Mouse (Mus musculus): ENCODE results near the gene Asic5.

Gene Asic5

GRCm38 (mm10) chr3:81981990-81982389, at the start of gene Asic5:
Gene Asic5, plus strand, starts transcription at chr3:81982290.
- DNase-seq (ENCODE audit: low spot score), result no peak

GRCm38 (mm10) chr3:81933348-81933747, 48.7 kb upstream of the Asic5 start:
- DNase-seq (ENCODE audit: low spot score), result peak; percentile 18

- peak; percentile 75 for DNase-seq (ENCODE audit: low spot score)
Observed at GRCm38 (mm10) chr3:81938924-81939323, 43.2 kb upstream of the Asic5 start.

DNA sequence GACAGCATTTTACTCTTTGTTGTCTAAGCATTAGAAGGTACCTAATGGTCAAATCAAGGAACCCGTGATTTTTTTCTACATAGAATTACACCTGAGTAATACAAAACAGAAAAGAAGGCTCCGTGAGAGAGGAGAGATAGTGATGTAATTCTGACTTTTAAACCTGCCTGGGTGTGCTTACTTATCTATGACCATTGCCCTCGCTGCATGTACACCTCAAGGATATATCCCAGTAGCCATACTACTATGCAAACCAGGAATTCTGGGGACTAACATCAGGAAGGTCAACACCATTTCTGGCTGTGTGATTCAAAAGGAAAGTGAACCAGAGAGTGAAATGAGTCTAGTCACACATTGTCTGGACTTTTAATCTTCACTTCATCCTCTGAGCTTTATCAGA, 39.7 kb upstream of the Asic5 start:
- no peak for DNase-seq (ENCODE audit: low spot score)

DNA sequence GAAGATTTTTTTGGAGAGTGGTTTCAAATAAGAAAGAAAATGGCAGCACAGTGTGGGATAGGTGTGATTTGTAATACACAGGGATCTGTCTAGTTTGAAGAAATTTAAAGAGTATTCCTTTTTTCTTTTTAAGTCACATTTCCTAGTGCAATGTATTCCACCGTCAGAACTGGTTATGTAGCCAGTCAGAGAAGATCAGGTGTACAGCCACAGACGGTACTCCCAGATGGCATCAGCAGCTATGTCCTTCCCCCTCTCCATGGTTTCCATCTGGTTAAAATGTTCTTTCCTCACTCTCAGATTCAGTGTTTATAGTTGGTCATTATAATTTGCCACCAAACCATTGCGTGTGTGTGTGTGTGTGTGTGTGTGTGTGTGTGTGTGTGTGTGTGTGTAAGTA, 39.0 kb upstream of the Asic5 start:
- DNase-seq (ENCODE audit: low spot score), result no peak

GRCm38 (mm10) chr3:81944851-81945393, 37.2 kb upstream of the Asic5 start:
- no peak for DNase-seq (ENCODE audit: low spot score)

- no peak for DNase-seq (ENCODE audit: low spot score)
Observed at GRCm38 (mm10) chr3:81949048-81949447, 33.0 kb upstream of the Asic5 start.

- DNase-seq (ENCODE audit: low spot score), result no peak
Observed at GRCm38 (mm10) chr3:81951785-81952184, 30.3 kb upstream of the Asic5 start.

DNA sequence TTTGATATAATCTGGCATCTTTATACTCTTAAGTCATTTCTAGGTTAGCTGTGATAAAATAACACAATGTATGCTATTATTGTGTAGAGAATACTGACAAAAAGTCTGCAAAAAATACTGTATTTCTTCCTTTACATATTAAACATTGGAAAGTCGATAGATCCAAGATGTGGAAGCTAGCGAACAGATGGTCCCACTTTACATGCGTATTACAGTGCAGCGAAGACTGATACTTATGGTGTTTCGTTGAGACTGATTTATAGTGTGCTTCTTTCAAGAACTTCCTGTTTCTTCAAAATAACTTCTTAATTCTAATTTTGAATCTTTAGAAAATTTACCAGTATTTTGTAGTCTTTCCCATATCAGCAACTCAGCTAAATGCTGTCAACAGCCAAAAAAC, 24.6 kb upstream of the Asic5 start:
- no peak for DNase-seq (ENCODE audit: low spot score)

DNA sequence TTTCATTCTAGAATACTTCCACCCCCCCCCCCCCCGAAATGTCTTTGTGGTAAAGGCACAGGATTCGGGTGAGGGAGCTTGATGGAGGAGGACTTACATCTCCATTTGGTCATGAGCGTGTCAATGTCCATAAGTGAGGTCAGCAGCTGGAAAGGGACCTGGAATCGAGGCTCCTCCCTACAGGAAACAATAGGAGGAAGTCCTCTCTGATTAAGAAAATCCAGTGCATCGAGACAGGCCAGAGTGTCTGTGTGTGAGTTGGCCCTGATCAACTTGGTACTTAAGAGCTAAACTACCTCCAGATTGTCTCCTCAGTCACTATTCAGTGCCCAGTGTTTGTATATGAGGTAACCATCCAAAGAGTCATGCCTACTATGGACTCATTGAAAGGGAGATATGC, 20.8 kb upstream of the Asic5 start:
- no peak for DNase-seq (ENCODE audit: low spot score)

GRCm38 (mm10) chr3:81963768-81964167, 18.3 kb upstream of the Asic5 start:
- no peak for DNase-seq (ENCODE audit: low spot score)

GRCm38 (mm10) chr3:81964596-81964995, 17.5 kb upstream of the Asic5 start:
- no peak for DNase-seq (ENCODE audit: low spot score)

GRCm38 (mm10) chr3:81975607-81976006, 6.5 kb upstream of the Asic5 start:
- no peak for DNase-seq (ENCODE audit: low spot score)

DNA sequence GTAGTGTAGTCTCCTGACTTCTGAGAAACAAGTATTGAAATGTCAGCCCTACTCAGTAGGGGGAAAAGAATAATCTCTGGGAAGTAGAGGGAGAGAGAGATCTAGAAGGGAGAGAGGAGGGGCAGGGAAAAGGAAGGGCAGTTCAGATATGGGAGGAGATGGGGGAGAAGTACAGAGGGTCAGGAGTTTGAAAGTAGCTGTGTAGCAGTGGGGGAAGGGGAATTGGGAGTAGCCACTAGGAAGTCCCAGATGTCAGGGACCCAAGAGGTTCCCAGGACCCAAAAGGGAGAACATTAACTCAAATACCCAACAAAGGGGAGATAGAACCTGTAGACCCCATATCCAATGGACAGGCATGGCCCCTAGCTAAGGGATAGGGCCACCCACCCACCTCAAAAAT, 6.0 kb upstream of the Asic5 start, which contains the start of gene Tdo2:
Tdo2 (minus strand) TSS at position 101 of the 400 bp plus-strand sequence.
- DNase-seq (ENCODE audit: low spot score), result no peak

GRCm38 (mm10) chr3:81981576-81981975, 514 bp upstream of the Asic5 start:
- DNase-seq (ENCODE audit: low spot score), result no peak

DNA sequence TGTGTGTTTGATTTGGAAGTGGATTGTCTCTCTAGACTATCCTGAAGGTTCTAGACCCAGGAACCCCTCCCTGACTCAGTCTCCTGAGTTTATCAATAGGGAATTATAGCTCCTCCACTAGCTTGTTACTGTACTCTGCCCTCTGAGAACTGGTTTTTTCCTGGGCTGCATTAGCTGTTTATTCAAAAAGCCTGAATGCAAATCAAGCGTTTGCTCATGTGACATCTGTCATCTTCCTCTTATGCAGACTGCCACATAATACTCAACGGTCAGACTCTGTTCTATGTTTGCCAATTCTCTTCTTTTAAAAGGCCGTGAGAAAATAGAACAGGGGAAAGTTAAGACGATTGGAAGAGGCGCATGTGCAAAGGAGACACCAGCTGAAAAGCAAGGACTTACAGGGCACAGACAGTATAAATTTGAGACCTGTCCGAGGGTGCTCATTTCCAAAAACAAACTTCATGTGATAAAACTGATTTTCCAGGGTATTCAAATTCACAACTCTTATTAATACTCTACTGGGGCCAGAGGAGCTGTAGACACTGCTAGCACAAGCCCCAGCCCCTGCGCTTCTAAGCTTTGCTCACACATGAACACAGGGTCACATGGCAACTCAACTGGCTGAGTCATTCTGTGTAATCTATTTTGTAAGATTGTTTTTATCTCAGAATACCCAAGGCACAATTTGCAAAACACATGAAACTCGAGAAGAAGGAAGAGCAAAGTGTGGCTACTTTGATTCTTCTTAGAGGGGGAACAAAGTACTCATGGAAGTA, 1.2 kb downstream of the Asic5 start:
- DNase-seq (ENCODE audit: low spot score), result no peak

- no peak for DNase-seq (ENCODE audit: low spot score)
Observed at GRCm38 (mm10) chr3:81985100-81985499, 3.0 kb downstream of the Asic5 start.

DNA sequence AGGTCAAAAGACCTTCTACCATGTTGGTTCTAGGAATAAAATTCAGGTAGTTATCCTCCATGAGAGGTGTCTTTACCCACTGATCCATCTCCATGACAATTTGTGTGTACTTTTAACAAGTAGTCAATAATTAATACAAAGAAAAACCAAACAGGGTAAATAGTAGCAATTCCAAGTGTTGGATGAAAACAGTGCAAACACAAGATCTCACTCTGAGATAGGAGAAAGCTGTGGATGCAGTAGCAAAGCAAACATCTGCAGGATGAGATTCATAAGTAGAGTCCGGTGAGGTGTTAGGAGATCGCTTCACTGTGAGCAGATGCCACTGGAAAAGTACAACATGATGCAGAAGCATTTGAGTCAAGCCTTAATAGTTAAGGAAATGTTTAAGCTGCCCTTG, 4.0 kb downstream of the Asic5 start:
- no peak for DNase-seq (ENCODE audit: low spot score)

GRCm38 (mm10) chr3:81987628-81988027, 5.5 kb downstream of the Asic5 start:
- DNase-seq (ENCODE audit: low spot score), result no peak

DNA sequence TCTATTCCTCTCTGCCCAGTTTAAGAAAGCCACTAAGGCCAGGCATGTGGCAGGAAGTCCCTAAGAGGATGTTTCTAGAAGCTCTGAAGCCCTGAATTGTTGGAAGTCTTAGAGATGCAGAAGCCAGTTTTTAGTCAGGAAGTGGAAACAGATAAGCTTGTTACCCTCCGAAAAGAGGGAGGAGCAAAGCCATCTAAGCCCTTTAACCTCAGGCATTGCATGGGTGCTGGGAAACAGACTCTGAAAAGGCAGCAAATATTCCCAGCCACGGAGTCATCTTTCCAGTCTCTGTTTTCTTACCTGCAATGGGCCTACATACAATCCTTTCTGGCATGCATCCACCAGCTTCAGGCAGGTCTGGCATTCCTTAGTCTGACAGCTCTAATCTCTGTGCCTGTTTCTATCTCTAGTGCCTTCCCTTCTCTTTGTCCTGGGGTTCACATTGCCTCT, 7.6 kb downstream of the Asic5 start:
- DNase-seq (ENCODE audit: low spot score), result no peak

- DNase-seq (ENCODE audit: low spot score), result no peak
Observed at GRCm38 (mm10) chr3:81990531-81990930, 8.4 kb downstream of the Asic5 start.

- DNase-seq (ENCODE audit: low spot score), result no peak
Observed at GRCm38 (mm10) chr3:81995371-81995770, 13.3 kb downstream of the Asic5 start.

DNA sequence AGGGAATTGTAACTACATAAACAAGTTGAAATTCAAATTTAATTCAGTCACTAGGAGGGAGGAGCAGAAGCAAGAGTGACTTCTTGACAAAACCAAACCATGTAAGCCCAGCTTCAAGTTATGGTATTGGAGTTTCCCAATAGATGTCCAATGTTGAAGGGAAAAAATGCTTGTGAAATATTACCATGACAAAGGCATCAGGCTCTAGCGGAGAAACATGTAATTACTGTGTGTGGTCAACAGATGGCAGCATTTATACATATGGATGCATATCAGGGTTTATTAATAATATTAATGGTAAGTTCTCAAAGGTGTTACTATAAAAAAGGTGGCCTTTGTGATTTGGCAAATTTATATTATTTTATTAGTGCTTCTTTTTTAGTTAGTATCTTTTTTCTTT, 13.9 kb downstream of the Asic5 start:
- no peak for DNase-seq (ENCODE audit: low spot score)

DNA sequence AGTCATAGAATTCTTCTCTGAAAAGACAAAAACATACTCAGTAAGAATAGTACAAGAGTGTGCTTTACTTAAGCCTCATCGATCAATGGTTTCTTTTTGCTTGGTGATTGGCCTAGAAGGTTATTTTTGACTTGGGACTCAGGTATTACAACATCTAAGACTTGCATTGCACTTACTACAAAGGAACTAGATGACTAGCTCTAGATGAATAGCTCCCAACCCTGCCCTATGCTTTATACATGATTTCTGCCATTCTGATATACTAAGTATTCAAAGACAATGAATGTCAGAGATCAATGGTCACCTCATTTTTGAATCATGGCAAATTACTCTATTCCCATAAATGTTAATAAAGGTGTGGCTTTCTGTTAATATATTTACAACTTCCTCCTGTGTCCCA, 24.9 kb downstream of the Asic5 start:
- no peak for DNase-seq (ENCODE audit: low spot score)
